Mouse (Mus musculus) adrenal gland, postnatal 4 days (tissue): ENCODE data around the gene Aplp2. TPM values are rescaled to one million over a fixed set of nuclear protein-coding genes. Genes with fewer than 3 reads are reported as not detected.

Experiments used
- DNase-seq, 2 experiments: peaks; one replicate each; pipeline ENCODE4 v3.0.0; 2021 to 2022; ENCODE audit warnings: low spot score in 2 of 2, mixed read lengths in 2 of 2
- long read RNA-seq, 2 experiments: library from polyadenylated mRNA; stranded (forward); transcript quantifications; one replicate each; pipeline ENCODE4 v2.0.0; 2021
- total RNA-seq, 2 experiments: library from RNA; stranded (reverse); gene quantifications; 2 replicates each; pipeline ENCODE4 v1.2.3; 2021

Gene Aplp2
- 100 to 1,000 TPM; 518 to 550 TPM for total RNA-seq
- long read RNA-seq, experiment 1, transcript Aplp2-201 (17 exons, 3,634 nt), result major isoform, 186 of 354 reads
- long read RNA-seq, experiment 1, transcript Aplp2-202 (17 exons, 3,504 nt), result minor isoform, 5 of 354 reads
- long read RNA-seq, experiment 1, transcript Aplp2-209 (16 exons, 3,462 nt), result minor isoform, 103 of 354 reads
- long read RNA-seq, experiment 1, partial matches to known transcripts, result 21 of 354 reads
- long read RNA-seq, experiment 1, other reads (novel, unspliced or antisense), result 35 of 354 reads
- long read RNA-seq, experiment 2, transcript Aplp2-202 (17 exons, 3,504 nt), result minor isoform, 5 of 1,118 reads
- long read RNA-seq, experiment 2, transcript Aplp2-207 (4 exons, 1,877 nt), result minor isoform, 10 of 1,118 reads
- long read RNA-seq, experiment 2, transcript Aplp2-209 (16 exons, 3,462 nt), result minor isoform, 353 of 1,118 reads
- long read RNA-seq, experiment 2, transcript Aplp2-201 (17 exons, 3,634 nt), result major isoform, 568 of 1,118 reads
- long read RNA-seq, experiment 2, partial matches to known transcripts, result 84 of 1,118 reads
- long read RNA-seq, experiment 2, other reads (novel, unspliced or antisense), result 93 of 1,118 reads

GRCm38 (mm10) chr9:31211690-31212499 lies at the start of gene Aplp2:
Gene Aplp2 (minus strand): TSS chr9:31211815.
- DNase-seq, result peak; percentile 88 to 96

GRCm38 (mm10) chr9:31260219-31260618 lies 48.6 kb upstream of the Aplp2 start:
- no peak for DNase-seq

- no peak for DNase-seq
Measured at GRCm38 (mm10) chr9:31258237-31258636, 46.6 kb upstream of the Aplp2 start.

- no peak for DNase-seq
Measured at GRCm38 (mm10) chr9:31255953-31256352, 44.3 kb upstream of the Aplp2 start.

- DNase-seq, result no peak
Measured at GRCm38 (mm10) chr9:31254697-31255004, 43.0 kb upstream of the Aplp2 start.

GRCm38 (mm10) chr9:31253866-31254696 lies 42.5 kb upstream of the Aplp2 start:
- no peak for DNase-seq

GRCm38 (mm10) chr9:31253311-31253734 lies 41.7 kb upstream of the Aplp2 start:
- peak in 1 of 2 experiments; percentile 5 for DNase-seq

- peak in 1 of 2 experiments; percentile 22 for DNase-seq
Measured at GRCm38 (mm10) chr9:31252182-31252799, 40.7 kb upstream of the Aplp2 start.

- DNase-seq, result no peak
Measured at GRCm38 (mm10) chr9:31247447-31248220, 36.0 kb upstream of the Aplp2 start.

- DNase-seq, result no peak
Measured at GRCm38 (mm10) chr9:31246421-31246820, 34.8 kb upstream of the Aplp2 start.

- DNase-seq, result no peak
Measured at GRCm38 (mm10) chr9:31245006-31245405, 33.4 kb upstream of the Aplp2 start.

- no peak for DNase-seq
Measured at GRCm38 (mm10) chr9:31243939-31244333, 32.3 kb upstream of the Aplp2 start.

GRCm38 (mm10) chr9:31243306-31243938 lies 31.8 kb upstream of the Aplp2 start:
- DNase-seq, result no peak

- DNase-seq, result no peak
Measured at GRCm38 (mm10) chr9:31241208-31241699, 29.6 kb upstream of the Aplp2 start.

GRCm38 (mm10) chr9:31240522-31241207 lies 29.1 kb upstream of the Aplp2 start:
- DNase-seq, result no peak

GRCm38 (mm10) chr9:31239551-31239950 lies 27.9 kb upstream of the Aplp2 start:
- no peak for DNase-seq

GRCm38 (mm10) chr9:31238526-31238925 lies 26.9 kb upstream of the Aplp2 start:
- no peak for DNase-seq

- no peak for DNase-seq
Measured at GRCm38 (mm10) chr9:31236079-31236478, 24.5 kb upstream of the Aplp2 start.

GRCm38 (mm10) chr9:31235489-31235888 lies 23.9 kb upstream of the Aplp2 start:
- DNase-seq, result no peak
